Mouse (Mus musculus) midbrain, postnatal 0 days (tissue): ENCODE measurements around the gene Wdtc1. TPM values are rescaled to one million over a fixed set of nuclear protein-coding genes. Genes with fewer than 3 reads are reported as not detected.

ENCODE experiments used
- ATAC-seq: fragments of 200-750 bp; cut with Nextera tagmentation; 2 replicates; pipeline ENCODE4 v1.8.0; 2017; ENCODE audit warnings: moderate number of reproducible peaks, mild to moderate bottlenecking, moderate TSS enrichment, moderate library complexity; ENCODE audit not compliant: low FRiP score
- DNase-seq: peaks from one replicate; pipeline ENCODE4 v3.0.0-alpha.2; 2015; ENCODE audit warnings: low spot score
- H3K27ac ChIP-seq: fragments of 300-500 bp; sonication (generic); 2 replicates; pipeline ENCODE4 v1.5.1; 2014; ENCODE audit warnings: low read depth, mild to moderate bottlenecking, low read length, mixed read lengths
- H3K27me3 ChIP-seq: fragments of 300-500 bp; sonication (generic); 2 replicates; pipeline ENCODE4 v1.6.1; 2014; ENCODE audit warnings: low read length, control low read depth, mixed read lengths; ENCODE audit not compliant: insufficient read depth
- H3K36me3 ChIP-seq: fragments of 300-500 bp; sonication (generic); 2 replicates; pipeline ENCODE4 v1.6.1; 2014; ENCODE audit warnings: low read length, control low read depth, mixed read lengths; ENCODE audit not compliant: insufficient read depth
- H3K4me1 ChIP-seq: fragments of 300-500 bp; sonication (generic); 2 replicates; pipeline ENCODE4 v1.6.1; 2014; ENCODE audit warnings: mild to moderate bottlenecking, control low read depth, antibody characterized with exemption, low read length, mixed read lengths; ENCODE audit not compliant: insufficient read depth
- H3K4me2 ChIP-seq: fragments of 300-500 bp; sonication (generic); 2 replicates; pipeline ENCODE4 v1.6.1; 2014; ENCODE audit warnings: low read depth, mild to moderate bottlenecking, low read length, mixed read lengths; ENCODE audit not compliant: poor library complexity, severe bottlenecking
- H3K4me3 ChIP-seq: fragments of 300-500 bp; sonication (generic); 2 replicates; pipeline ENCODE4 v1.5.1; 2014; ENCODE audit warnings: low read depth, mild to moderate bottlenecking, low read length, moderate library complexity
- H3K9ac ChIP-seq: fragments of 300-500 bp; sonication (generic); replicated peaks from 2 replicates; pipeline ENCODE4 v1.6.1; 2014; ENCODE audit warnings: mild to moderate bottlenecking, low read length, moderate library complexity, mixed read lengths; ENCODE audit not compliant: poor library complexity, severe bottlenecking
- H3K9me3 ChIP-seq: fragments of 300-500 bp; sonication (generic); 2 replicates; pipeline ENCODE4 v1.6.1; 2016; ENCODE audit warnings: low read length, control low read depth
- CTCF ChIP-seq: IDR thresholded peaks from 2 replicates; pipeline ENCODE4 v1.5.1; 2016; ENCODE audit warnings: antibody characterized with exemption, mild to moderate bottlenecking
- WGBS: fragments of 180-500 bp; shearing (Covaris S2); extraction: QIAGEN DNeasy Blood & Tissue Kit; methylation state at CpG from one replicate; pipeline ENCODE4 v1.1.7; 2014; 5-methylcytosine and 5-hydroxymethylcytosine counted together
- polyA plus RNA-seq: library from polyadenylated mRNA; unstranded; fragments of >200 nt; fragmentation: Nextera tagmentation; extraction: Ambion mirVana; gene quantifications from 2 replicates; pipeline ENCODE4 v1.2.1, GENCODE M21; 2015
- total RNA-seq: library from RNA; depleted of rRNA; stranded (reverse); fragments of >200 nt; gene quantifications from 2 replicates; pipeline ENCODE4 v1.2.3, GENCODE M21; 2014

Gene Wdtc1
- total and polyA plus RNA-seq, 2 experiments from 2014 or later = 15.6 to 54.8 TPM

GRCm38 (mm10) chr4:133371621-133372277 lies 18.5 kb upstream of the Wdtc1 start:
- TF ChIP-seq CTCF = no peak
- Histone ChIP-seq H3K27ac (no peak overlapping the region), H3K4me2 (peak overlapping the region; percentile 80), H3K36me3 (no peaks in the 10 kb centered on the region), H3K4me1 (peaks cover 44% of the 10 kb centered on the region), H3K27me3 (no peaks in the 10 kb centered on the region), H3K4me3 (peak overlapping the region; percentile 91), H3K9ac (0 out of 2 replicates have a peak overlapping the region, but pooled peaks have one; percentile 29), H3K9me3 (no peaks in the 10 kb centered on the region)
- ATAC-seq (no peak), DNase-seq (no peak)
- 78% methylated on average over 7 of the region's 7 CpGs for WGBS

- Histone ChIP-seq H3K27ac (peak overlapping the region; percentile 79), H3K9ac (peak overlapping the region; percentile 91), H3K4me3 (peak overlapping the region; percentile 91), H3K4me2 (peak overlapping the region; percentile 80), H3K9me3 (no peaks in the 10 kb centered on the region), H3K36me3 (no peaks in the 10 kb centered on the region), H3K27me3 (no peaks in the 10 kb centered on the region), H3K4me1 (peaks cover 39% of the 10 kb centered on the region)
- ATAC-seq (no peak), DNase-seq (no peak)
- WGBS = 69% methylated on average over 22 of the region's 22 CpGs
- TF ChIP-seq CTCF = no peak
Measured at GRCm38 (mm10) chr4:133370298-133371274, 17.3 kb upstream of the Wdtc1 start.

GRCm38 (mm10) chr4:133369553-133370297 lies 16.4 kb upstream of the Wdtc1 start, which contains the start of gene Slc9a1:
Slc9a1 (plus strand) TSS chr4:133369706.
- Histone ChIP-seq H3K4me3 (peak within 1 kb of the TSS; percentile 91), H3K27ac (peak within 1 kb of the TSS; percentile 79), H3K9ac (peak within 1 kb of the TSS; percentile 91), H3K36me3 (no peaks in the 10 kb centered on the region), H3K27me3 (no peaks in the 10 kb centered on the region), H3K4me2 (peak within 1 kb of the TSS; percentile 80), H3K4me1 (peaks cover 35% of the 10 kb centered on the region), H3K9me3 (no peaks in the 10 kb centered on the region)
- DNase-seq (peak; percentile 94), ATAC-seq (peak; percentile 95)
- WGBS = under 1% methylated on average over 39 of the region's 40 CpGs
- peak; percentile 93 for TF ChIP-seq CTCF

- H3K4me3 ChIP-seq = no peak overlapping the region
- DNase-seq = no peak
- H3K9ac ChIP-seq = no peak overlapping the region
- TF ChIP-seq CTCF = no peak
- ATAC-seq = no peak
- WGBS = 91% methylated on average over 6 of the region's 6 CpGs
- H3K4me1 ChIP-seq = no peaks in the 10 kb centered on the region
- no peaks in the 10 kb centered on the region for H3K36me3 ChIP-seq
- no peak overlapping the region for H3K4me2 ChIP-seq
- no peaks in the 10 kb centered on the region for H3K27me3 ChIP-seq
- no peaks in the 10 kb centered on the region for H3K9me3 ChIP-seq
- H3K27ac ChIP-seq = no peak overlapping the region
Measured at GRCm38 (mm10) chr4:133354641-133355040, 1.4 kb upstream of the Wdtc1 start.

GRCm38 (mm10) chr4:133352797-133353196 lies 484 bp downstream of the Wdtc1 start:
- Histone ChIP-seq H3K9ac (no peak overlapping the region), H3K9me3 (no peaks in the 10 kb centered on the region), H3K36me3 (no peaks in the 10 kb centered on the region), H3K27me3 (no peaks in the 10 kb centered on the region), H3K4me2 (no peak overlapping the region), H3K4me3 (no peak overlapping the region), H3K27ac (no peak overlapping the region), H3K4me1 (no peaks in the 10 kb centered on the region)
- ATAC-seq = no peak
- no peak for TF ChIP-seq CTCF
- WGBS = 70% methylated on average over 10 of the region's 10 CpGs
- DNase-seq = no peak
